Mouse (Mus musculus): Measurements from ENCODE around the gene P4hb. TPM values are rescaled to one million over a fixed set of nuclear protein-coding genes. Genes with fewer than 3 reads are reported as not detected.

The P4hb gene
- total RNA-seq, 1 experiment, result 904 TPM

DNA sequence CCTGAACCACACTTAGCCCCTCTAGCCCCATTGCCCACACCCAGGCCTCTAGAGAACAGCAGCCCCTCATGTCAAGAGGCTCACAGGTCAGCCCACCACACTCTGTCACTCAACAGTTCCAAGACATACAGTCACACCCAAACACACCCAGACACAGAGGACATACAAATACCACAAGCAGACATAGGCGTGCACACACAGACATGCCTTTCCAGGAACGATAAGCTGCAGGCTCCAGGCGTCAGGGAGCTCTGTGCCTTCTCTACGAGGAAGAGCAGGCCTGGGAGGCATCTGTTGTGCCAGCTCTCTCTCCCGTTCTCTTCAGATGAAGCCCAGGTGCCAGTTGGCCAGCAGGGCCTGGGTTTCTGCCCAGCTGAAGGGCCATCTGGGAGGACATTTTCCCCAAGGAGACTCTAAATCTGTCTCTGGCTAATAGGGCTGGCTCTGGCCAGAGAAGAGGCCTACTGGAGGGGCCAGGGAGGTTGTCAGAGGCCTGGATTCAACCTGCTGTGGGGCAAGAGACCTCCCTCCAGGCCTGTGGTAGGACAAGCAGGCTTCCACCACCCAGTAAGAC is 52.0 kb downstream of the P4hb start:
- Histone ChIP-seq H3K9me3 (ENCODE audit: control insufficient read depth, insufficient read depth, low read depth, low read length) (no peaks in the 10 kb centered on the region), H3K9ac (ENCODE audit: insufficient read depth, low read depth, low read length, poor library complexity, severe bottlenecking) (no peak overlapping the region), H3K36me3 (ENCODE audit: control insufficient read depth, insufficient read depth, low read length, poor library complexity, severe bottlenecking) (no peaks in the 10 kb centered on the region), H3K4me3 (ENCODE audit: insufficient read depth in 1 of 2, low read depth in 1 of 2, low read length in 2 of 2, poor library complexity in 1 of 2, severe bottlenecking in 1 of 2) (no peak overlapping the region), H3K4me1 (ENCODE audit: control insufficient read depth in 2 of 2, insufficient read depth in 2 of 2, low read length in 2 of 2, poor library complexity in 1 of 2) (no peaks in the 10 kb centered on the region), H3K27ac (ENCODE audit: insufficient read depth, low read depth, low read length, poor library complexity, severe bottlenecking) (no peak overlapping the region)
- in situ Hi-C loops (cut with MboI; ENCODE audit: low sequenced_read_pairs in 2 of 2, unreplicated experiment in 2 of 2), result no loop called here
- no peak for DNase-seq (ENCODE audit: low read depth, low spot score)
- TF ChIP-seq ZNF384 (IDR thresholded peaks at IDR 0.05; ENCODE audit: low read depth, low read length), result no peak
- no peak for TF ChIP-seq MAFK (IDR thresholded peaks at IDR 0.05; ENCODE audit: insufficient read depth, low read depth, low read length)
- no peak for TF ChIP-seq ZC3H11A (IDR thresholded peaks at IDR 0.05; ENCODE audit: borderline replicate concordance, low read depth, low read length)
- TF ChIP-seq CHD2 (IDR thresholded peaks at IDR 0.05; ENCODE audit: low read depth, low read length), result no peak
- TF ChIP-seq HCFC1 (IDR thresholded peaks at IDR 0.05; ENCODE audit: borderline replicate concordance, insufficient read depth, low read length), result no peak

DNA sequence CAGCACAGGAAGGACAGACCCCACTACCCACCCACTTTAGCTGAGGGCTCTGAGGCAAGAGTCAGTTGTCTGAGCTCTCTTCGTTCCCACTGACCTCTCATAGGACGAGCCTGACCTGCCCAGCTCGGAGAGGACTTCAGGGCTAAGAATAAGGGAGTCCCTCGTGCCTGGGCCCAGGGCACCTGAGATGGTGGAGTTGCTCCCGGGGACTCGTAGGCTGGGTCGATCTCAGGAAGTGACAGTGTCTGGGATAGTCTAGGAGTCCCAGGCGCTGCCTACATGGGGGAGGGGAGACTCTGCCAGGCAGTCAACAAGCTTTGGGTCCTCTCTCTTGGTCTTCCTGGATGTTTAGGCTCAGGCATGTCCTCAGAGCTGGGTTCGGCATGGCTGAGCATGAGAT is 52.6 kb downstream of the P4hb start:
- TF ChIP-seq ZC3H11A (IDR thresholded peaks at IDR 0.05; ENCODE audit: borderline replicate concordance, low read depth, low read length) (no peak), MAFK (IDR thresholded peaks at IDR 0.05; ENCODE audit: insufficient read depth, low read depth, low read length) (no peak), CHD2 (IDR thresholded peaks at IDR 0.05; ENCODE audit: low read depth, low read length) (no peak), HCFC1 (IDR thresholded peaks at IDR 0.05; ENCODE audit: borderline replicate concordance, insufficient read depth, low read length) (no peak), ZNF384 (IDR thresholded peaks at IDR 0.05; ENCODE audit: low read depth, low read length) (no peak)
- Histone ChIP-seq H3K9ac (ENCODE audit: insufficient read depth, low read depth, low read length, poor library complexity, severe bottlenecking) (no peak overlapping the region), H3K4me1 (ENCODE audit: control insufficient read depth in 2 of 2, insufficient read depth in 2 of 2, low read length in 2 of 2, poor library complexity in 1 of 2) (peaks cover 0 to 2% of the 10 kb centered on the region in 2 experiments; a peak in 1 of 4 replicates), H3K36me3 (ENCODE audit: control insufficient read depth, insufficient read depth, low read length, poor library complexity, severe bottlenecking) (no peaks in the 10 kb centered on the region), H3K9me3 (ENCODE audit: control insufficient read depth, insufficient read depth, low read depth, low read length) (no peaks in the 10 kb centered on the region), H3K4me3 (ENCODE audit: insufficient read depth in 1 of 2, low read depth in 1 of 2, low read length in 2 of 2, poor library complexity in 1 of 2, severe bottlenecking in 1 of 2) (no peak overlapping the region), H3K27ac (ENCODE audit: insufficient read depth, low read depth, low read length, poor library complexity, severe bottlenecking) (no peak overlapping the region)
- DNase-seq (ENCODE audit: low read depth, low spot score), result no peak
- in situ Hi-C loops (cut with MboI; ENCODE audit: low sequenced_read_pairs in 2 of 2, unreplicated experiment in 2 of 2), result no loop called here

DNA sequence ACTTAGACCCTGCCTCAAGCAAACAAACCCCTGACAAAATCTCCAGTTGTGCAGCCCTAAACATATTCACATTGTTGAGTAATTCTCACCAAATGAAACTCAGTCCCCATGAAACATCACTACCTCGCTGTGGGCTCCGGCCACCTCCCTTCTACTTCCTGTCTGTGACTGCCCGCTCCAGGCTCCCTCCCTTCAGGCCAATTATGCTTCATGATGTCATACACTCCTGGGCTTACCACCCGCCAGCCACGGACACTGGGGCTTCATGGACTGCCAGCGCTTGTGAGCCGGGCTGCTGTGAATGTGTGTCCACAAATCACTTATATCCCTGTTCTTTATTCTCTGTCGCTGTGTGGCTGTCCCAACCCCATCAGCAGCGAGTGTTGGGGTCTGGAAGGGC is 53.3 kb downstream of the P4hb start:
- H3K4me1 ChIP-seq (ENCODE audit: control insufficient read depth in 2 of 2, insufficient read depth in 2 of 2, low read length in 2 of 2, poor library complexity in 1 of 2), result peaks cover 0 to 2% of the 10 kb centered on the region in 2 experiments; a peak in 1 of 4 replicates
- in situ Hi-C loops (cut with MboI; ENCODE audit: low sequenced_read_pairs in 2 of 2, unreplicated experiment in 2 of 2), result no loop called here
- H3K4me3 ChIP-seq (ENCODE audit: insufficient read depth in 1 of 2, low read depth in 1 of 2, low read length in 2 of 2, poor library complexity in 1 of 2, severe bottlenecking in 1 of 2), result no peak overlapping the region
- TF ChIP-seq ZC3H11A (IDR thresholded peaks at IDR 0.05; ENCODE audit: borderline replicate concordance, low read depth, low read length), result no peak
- no peak for TF ChIP-seq ZNF384 (IDR thresholded peaks at IDR 0.05; ENCODE audit: low read depth, low read length)
- no peak for TF ChIP-seq MAFK (IDR thresholded peaks at IDR 0.05; ENCODE audit: insufficient read depth, low read depth, low read length)
- TF ChIP-seq HCFC1 (IDR thresholded peaks at IDR 0.05; ENCODE audit: borderline replicate concordance, insufficient read depth, low read length), result no peak
- no peak for TF ChIP-seq CHD2 (IDR thresholded peaks at IDR 0.05; ENCODE audit: low read depth, low read length)
- no peak overlapping the region for H3K9ac ChIP-seq (ENCODE audit: insufficient read depth, low read depth, low read length, poor library complexity, severe bottlenecking)
- H3K36me3 ChIP-seq (ENCODE audit: control insufficient read depth, insufficient read depth, low read length, poor library complexity, severe bottlenecking), result no peaks in the 10 kb centered on the region
- DNase-seq (ENCODE audit: low read depth, low spot score), result no peak
- H3K27ac ChIP-seq (ENCODE audit: insufficient read depth, low read depth, low read length, poor library complexity, severe bottlenecking), result no peak overlapping the region
- no peaks in the 10 kb centered on the region for H3K9me3 ChIP-seq (ENCODE audit: control insufficient read depth, insufficient read depth, low read depth, low read length)

- TF ChIP-seq HCFC1 (IDR thresholded peaks at IDR 0.05; ENCODE audit: borderline replicate concordance, insufficient read depth, low read length) (no peak), ZNF384 (IDR thresholded peaks at IDR 0.05; ENCODE audit: low read depth, low read length) (no peak), CHD2 (IDR thresholded peaks at IDR 0.05; ENCODE audit: low read depth, low read length) (no peak), MAFK (IDR thresholded peaks at IDR 0.05; ENCODE audit: insufficient read depth, low read depth, low read length) (no peak), ZC3H11A (IDR thresholded peaks at IDR 0.05; ENCODE audit: borderline replicate concordance, low read depth, low read length) (no peak)
- Histone ChIP-seq H3K27ac (ENCODE audit: insufficient read depth, low read depth, low read length, poor library complexity, severe bottlenecking) (no peak overlapping the region), H3K4me3 (ENCODE audit: insufficient read depth in 1 of 2, low read depth in 1 of 2, low read length in 2 of 2, poor library complexity in 1 of 2, severe bottlenecking in 1 of 2) (no peak overlapping the region), H3K36me3 (ENCODE audit: control insufficient read depth, insufficient read depth, low read length, poor library complexity, severe bottlenecking) (no peaks in the 10 kb centered on the region), H3K4me1 (ENCODE audit: control insufficient read depth in 2 of 2, insufficient read depth in 2 of 2, low read length in 2 of 2, poor library complexity in 1 of 2) (peaks cover 0 to 2% of the 10 kb centered on the region in 2 experiments; a peak in 1 of 4 replicates), H3K9me3 (ENCODE audit: control insufficient read depth, insufficient read depth, low read depth, low read length) (no peaks in the 10 kb centered on the region), H3K9ac (ENCODE audit: insufficient read depth, low read depth, low read length, poor library complexity, severe bottlenecking) (no peak overlapping the region)
- DNase-seq (ENCODE audit: low read depth, low spot score), result no peak
- in situ Hi-C loops (cut with MboI; ENCODE audit: low sequenced_read_pairs in 2 of 2, unreplicated experiment in 2 of 2), result no loop called here
Observed at GRCm38 (mm10) chr11:120518558-120518957, 54.5 kb downstream of the P4hb start.
